Mouse (Mus musculus) hindbrain, embryonic 10.5 days (tissue): ENCODE data around the gene Scin. TPM values are rescaled to one million over a fixed set of nuclear protein-coding genes. Genes with fewer than 3 reads are reported as not detected.

ENCODE experiments used
- DNase-seq: peaks from one replicate; pipeline ENCODE4 v3.0.0-alpha.2; 2017; ENCODE audit warnings: low spot score
- H3K27ac ChIP-seq: fragments of 300-500 bp; sonication (generic); 2 replicates; pipeline ENCODE4 v1.5.1; 2016; ENCODE audit warnings: mild to moderate bottlenecking, moderate library complexity
- H3K27me3 ChIP-seq: fragments of 300-500 bp; sonication (generic); 2 replicates; pipeline ENCODE4 v1.6.1; 2016; ENCODE audit warnings: mild to moderate bottlenecking; ENCODE audit not compliant: poor library complexity, insufficient read depth, severe bottlenecking
- H3K36me3 ChIP-seq: fragments of 300-500 bp; sonication (generic); 2 replicates; pipeline ENCODE4 v1.6.1; 2016; ENCODE audit warnings: mild to moderate bottlenecking, moderate library complexity
- H3K4me1 ChIP-seq: fragments of 300-500 bp; sonication (generic); replicated peaks from 2 replicates; pipeline ENCODE4 v1.6.1; 2016; ENCODE audit warnings: mild to moderate bottlenecking
- H3K4me3 ChIP-seq: fragments of 300-500 bp; sonication (generic); 2 replicates; pipeline ENCODE4 v1.5.1; 2016; ENCODE audit warnings: mild to moderate bottlenecking, moderate library complexity
- H3K9me3 ChIP-seq: fragments of 300-500 bp; sonication (generic); 2 replicates; pipeline ENCODE4 v1.6.1; 2016; ENCODE audit warnings: mild to moderate bottlenecking, moderate library complexity
- WGBS: fragments of 180-500 bp; shearing (Covaris S2); methylation state at CpG from one replicate; pipeline ENCODE4 v1.1.7; 2016; 5-methylcytosine and 5-hydroxymethylcytosine counted together
- polyA plus RNA-seq: library from polyadenylated mRNA; unstranded; fragments of >200 nt; fragmentation: Nextera tagmentation; extraction: Ambion mirVana; gene quantifications from 2 replicates; pipeline ENCODE4 v1.2.1, GENCODE M21; 2016

Scin gene
- polyA plus RNA-seq, 1 experiment from 2014 or later: 0.12 TPM

DNA sequence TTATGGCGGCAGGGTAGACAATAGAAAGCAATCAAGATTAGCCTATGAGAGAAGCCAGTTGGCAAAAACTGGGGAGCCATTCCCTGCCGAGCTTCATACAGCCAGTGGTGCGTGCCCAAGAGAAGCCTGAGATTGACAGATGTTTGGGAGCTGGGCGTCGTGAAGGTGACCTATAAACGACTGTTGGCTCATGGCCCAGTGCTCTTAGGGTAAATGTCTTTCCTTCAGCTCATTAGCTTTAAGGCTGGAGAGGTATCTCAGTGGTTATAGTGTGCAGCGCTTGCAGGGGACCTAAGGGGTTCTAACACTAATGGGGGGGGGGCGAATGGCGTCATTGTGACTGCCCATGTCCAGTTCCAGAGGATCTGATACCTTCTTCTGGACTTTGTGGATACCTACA lies 118.0 kb downstream of the Scin start:
- H3K27ac ChIP-seq: no peak overlapping the region
- WGBS: 73% methylated on average over 9 of the region's 9 CpGs

GRCm38 (mm10) chr12:40009866-40010265 lies 124.2 kb downstream of the Scin start:
- WGBS: 61% methylated on average over 2 of the region's 2 CpGs
- Histone ChIP-seq H3K4me1 (no peaks in the 10 kb centered on the region), H3K9me3 (no peaks in the 10 kb centered on the region), H3K4me3 (no peak overlapping the region), H3K27me3 (no peaks in the 10 kb centered on the region), H3K27ac (no peak overlapping the region), H3K36me3 (no peaks in the 10 kb centered on the region)
- no peak for DNase-seq

More for the DNA sequence above, 118.0 kb downstream of the Scin start:
- H3K9me3 ChIP-seq: no peaks in the 10 kb centered on the region
- H3K27me3 ChIP-seq: no peaks in the 10 kb centered on the region
- no peak for DNase-seq
- H3K4me3 ChIP-seq: no peak overlapping the region
- no peaks in the 10 kb centered on the region for H3K36me3 ChIP-seq
- H3K4me1 ChIP-seq: peaks cover 15% of the 10 kb centered on the region

Other genes starting within 250 kb of the Scin start
- gene Arl4a, start 96.2 kb downstream of the Scin start, polyA plus RNA-seq: 46.7 and 49.2 TPM in 2 replicates
- gene Lsmem1, start 65.3 kb upstream of the Scin start, polyA plus RNA-seq: not detected in 2 replicates
- gene Ifrd1, start 114.3 kb upstream of the Scin start, polyA plus RNA-seq: 125 and 146 TPM in 2 replicates